Mouse (Mus musculus): ENCODE results near the gene Dnajc5. TPM values are rescaled to one million over a fixed set of nuclear protein-coding genes. Genes with fewer than 3 reads are reported as not detected.

Gene Dnajc5
- polyA plus RNA-seq, 2 experiments, result 13.9 to 20.0 TPM

- Histone ChIP-seq H3K4me1 (replicated peaks; ENCODE audit: control insufficient read depth in 2 of 2, insufficient read depth in 2 of 2, low read length in 1 of 2) (peaks cover 35 to 42% of the 10 kb centered on the region in 2 experiments), H3K9me3 (ENCODE audit: control insufficient read depth, low read length) (no peaks in the 10 kb centered on the region), H3K9ac (replicated peaks) (no peak overlapping the region), H3K4me2 (ENCODE audit: low read depth) (no peak overlapping the region), H3K27ac (no peak overlapping the region), H3K27me3 (ENCODE audit: control insufficient read depth, insufficient read depth, low read length) (no peaks in the 10 kb centered on the region), H3K4me3 (ENCODE audit: insufficient read depth in 1 of 2, low read depth in 2 of 2, low read length in 2 of 2) (no peak overlapping the region), H3K36me3 (replicated peaks; ENCODE audit: control insufficient read depth, insufficient read depth, low read depth) (no peaks in the 10 kb centered on the region; the same call in 1 of the 2 replicates)
- ATAC-seq (ENCODE audit: insufficient read depth), result no peak
- TF ChIP-seq CTCF (IDR thresholded peaks at IDR 0.05; ENCODE audit: low read depth) (no peak), EP300 (IDR thresholded peaks at IDR 0.05; ENCODE audit: low read depth) (no peak)
- WGBS (ENCODE audit: insufficient replicate concordance), result 87% methylated on average over 7 of the region's 7 CpGs
- DNase-seq (ENCODE audit: low read depth in 3 of 3, low spot score in 3 of 3), result no peak
Measured at GRCm38 (mm10) chr2:181574921-181575545, 54.7 kb downstream of the Dnajc5 start.

DNA sequence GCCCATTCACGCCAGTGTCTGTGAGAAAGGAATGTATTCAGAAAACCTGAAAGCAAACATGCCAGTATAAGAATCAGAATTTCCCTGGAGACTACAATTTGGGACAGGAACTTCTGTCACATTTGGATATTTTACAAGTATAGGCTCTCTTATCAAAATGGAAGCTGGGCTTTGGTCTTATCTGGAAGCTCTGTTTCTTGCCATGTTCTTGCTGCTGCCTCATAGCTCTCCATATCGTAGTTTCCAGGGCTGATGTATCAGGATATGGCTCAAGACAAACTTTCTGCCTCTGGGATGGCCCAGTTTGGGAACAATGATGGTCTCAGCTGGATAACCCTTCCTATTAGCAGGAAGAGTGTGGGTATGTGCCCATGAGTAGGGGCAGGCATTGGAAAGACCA lies 56.3 kb downstream of the Dnajc5 start:
- Histone ChIP-seq H3K27me3 (ENCODE audit: control insufficient read depth, insufficient read depth, low read length) (no peaks in the 10 kb centered on the region), H3K4me2 (ENCODE audit: low read depth) (peak overlapping the region; percentile 56), H3K9ac (replicated peaks) (no peak overlapping the region; the same call in 1 of the 2 replicates), H3K27ac (peak overlapping the region; percentile 39), H3K9me3 (ENCODE audit: control insufficient read depth, low read length) (no peaks in the 10 kb centered on the region), H3K36me3 (replicated peaks; ENCODE audit: control insufficient read depth, insufficient read depth, low read depth) (no peaks in the 10 kb centered on the region; the same call in 1 of the 2 replicates), H3K4me3 (ENCODE audit: insufficient read depth in 1 of 2, low read depth in 2 of 2, low read length in 2 of 2) (no peak overlapping the region), H3K4me1 (replicated peaks; ENCODE audit: control insufficient read depth in 2 of 2, insufficient read depth in 2 of 2, low read length in 1 of 2) (peaks cover 34 to 47% of the 10 kb centered on the region in 2 experiments)
- no peak for ATAC-seq (ENCODE audit: insufficient read depth)
- 51% methylated on average over 2 of the region's 2 CpGs for WGBS (ENCODE audit: insufficient replicate concordance)
- peak; percentile 60 for TF ChIP-seq EP300 (IDR thresholded peaks at IDR 0.05; ENCODE audit: low read depth)
- TF ChIP-seq CTCF (IDR thresholded peaks at IDR 0.05; ENCODE audit: low read depth), result no peak
- DNase-seq (ENCODE audit: low read depth in 3 of 3, low spot score in 3 of 3), result no peak

- Histone ChIP-seq H3K27me3 (ENCODE audit: control insufficient read depth, insufficient read depth, low read length) (no peaks in the 10 kb centered on the region), H3K36me3 (replicated peaks; ENCODE audit: control insufficient read depth, insufficient read depth, low read depth) (no peaks in the 10 kb centered on the region; the same call in 1 of the 2 replicates), H3K4me1 (replicated peaks; ENCODE audit: control insufficient read depth in 2 of 2, insufficient read depth in 2 of 2, low read length in 1 of 2) (peaks cover 35 to 49% of the 10 kb centered on the region in 2 experiments), H3K9me3 (ENCODE audit: control insufficient read depth, low read length) (no peaks in the 10 kb centered on the region), H3K9ac (replicated peaks) (no peak overlapping the region; the same call in 1 of the 2 replicates), H3K4me2 (ENCODE audit: low read depth) (peak overlapping the region; percentile 56), H3K4me3 (ENCODE audit: insufficient read depth in 1 of 2, low read depth in 2 of 2, low read length in 2 of 2) (no peak overlapping the region), H3K27ac (peak overlapping the region; percentile 39; the same call in 1 of the 2 replicates)
- WGBS (ENCODE audit: insufficient replicate concordance), result 44% methylated on average over 2 of the region's 2 CpGs
- ATAC-seq (ENCODE audit: insufficient read depth), result no peak
- no peak for DNase-seq (ENCODE audit: low read depth in 3 of 3, low spot score in 3 of 3)
- TF ChIP-seq EP300 (IDR thresholded peaks at IDR 0.05; ENCODE audit: low read depth), result peak; percentile 22; the same call in 1 of the 2 replicates
- TF ChIP-seq CTCF (IDR thresholded peaks at IDR 0.05; ENCODE audit: low read depth), result no peak
Measured at GRCm38 (mm10) chr2:181577126-181577525, 56.8 kb downstream of the Dnajc5 start.

DNA sequence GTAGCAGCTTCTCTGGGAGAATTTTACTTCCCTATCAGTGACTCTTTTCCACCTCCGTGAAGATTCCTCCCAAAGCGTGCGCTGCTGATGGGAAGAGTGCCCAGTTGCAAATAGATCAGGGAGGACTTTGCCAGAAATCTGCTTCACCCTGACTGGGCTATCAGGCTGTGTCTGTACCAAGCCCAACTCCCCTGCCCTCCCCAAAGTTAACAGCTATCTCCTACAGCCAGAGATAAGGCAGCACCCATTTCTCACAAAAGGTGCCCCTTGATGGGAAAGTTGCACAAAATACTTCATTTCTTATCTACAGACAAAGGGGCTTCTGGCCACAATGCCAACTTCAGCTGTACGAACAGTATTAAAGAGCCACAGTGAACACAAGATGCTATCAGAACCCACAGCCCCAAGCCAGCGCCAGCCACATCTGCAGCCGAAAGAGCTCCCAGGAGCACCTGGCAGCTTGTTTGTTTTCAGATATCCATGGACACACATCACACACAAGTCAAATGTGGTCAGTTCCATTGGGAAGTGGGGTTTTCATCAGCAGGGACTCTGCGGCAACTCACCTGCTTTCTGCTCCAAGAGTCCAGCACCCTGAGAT lies 57.8 kb downstream of the Dnajc5 start:
- H3K27me3 ChIP-seq (ENCODE audit: control insufficient read depth, insufficient read depth, low read length), result no peaks in the 10 kb centered on the region
- peak overlapping the region; percentile 56 for H3K4me2 ChIP-seq (ENCODE audit: low read depth)
- TF ChIP-seq CTCF (IDR thresholded peaks at IDR 0.05; ENCODE audit: low read depth) (no peak), EP300 (IDR thresholded peaks at IDR 0.05; ENCODE audit: low read depth) (peak; percentile 74)
- H3K4me3 ChIP-seq (ENCODE audit: insufficient read depth in 1 of 2, low read depth in 2 of 2, low read length in 2 of 2), result peak overlapping the region in 1 of 2 experiments; percentile 10; a peak in 2 of 4 replicates
- DNase-seq (ENCODE audit: low read depth in 3 of 3, low spot score in 3 of 3) (peak in 2 of 3 experiments; percentile 47 to 50), ATAC-seq (ENCODE audit: insufficient read depth) (peak; percentile 44; the same call in 1 of the 2 replicates)
- WGBS (ENCODE audit: insufficient replicate concordance), result 30% methylated on average over 7 of the region's 7 CpGs
- no peaks in the 10 kb centered on the region; the same call in 1 of the 2 replicates for H3K36me3 ChIP-seq (replicated peaks; ENCODE audit: control insufficient read depth, insufficient read depth, low read depth)
- peaks cover 37 to 51% of the 10 kb centered on the region in 2 experiments for H3K4me1 ChIP-seq (replicated peaks; ENCODE audit: control insufficient read depth in 2 of 2, insufficient read depth in 2 of 2, low read length in 1 of 2)
- no peaks in the 10 kb centered on the region for H3K9me3 ChIP-seq (ENCODE audit: control insufficient read depth, low read length)
- H3K27ac ChIP-seq, result peak overlapping the region; percentile 64
- H3K9ac ChIP-seq (replicated peaks), result peak overlapping the region; percentile 45

All from liver, embryonic 14.5 days (tissue).